26 mouse cellular contexts compared by ENCODE assay signal in the genomic region with DNA sequence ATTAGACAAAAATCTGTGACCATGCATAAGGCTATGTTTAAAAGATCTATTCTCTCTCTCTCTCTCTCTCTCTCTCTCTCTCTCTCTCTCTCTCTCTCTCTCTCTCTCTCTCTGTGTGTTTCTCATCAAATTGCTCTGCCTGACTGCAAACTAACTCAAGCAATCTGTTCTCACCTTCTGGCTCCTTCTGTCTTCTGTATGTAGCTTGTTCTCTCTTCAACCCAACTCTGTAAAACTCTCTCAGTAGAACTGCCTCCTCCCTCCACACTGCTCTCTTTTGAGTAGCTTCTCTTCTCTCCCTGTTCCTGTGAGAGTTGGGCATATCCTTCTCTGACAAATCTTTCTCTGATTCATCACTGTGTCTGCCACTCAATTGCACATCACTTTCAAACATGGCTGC. TPM values are rescaled to one million over a fixed set of nuclear protein-coding genes. Genes with fewer than 3 reads are reported as not detected.
DNase-seq lines count a peak whose midpoint lies in the region; ATAC-seq and TF ChIP-seq lines count a peak whose summit lies in the region.
"Had no signal": no experiment of that assay in that cellular context is flagged by ENCODE, and none has a peak within 500 bp of the region (broad histone marks: within the 10 kb centered on the region; RNA-seq: fewer than 3 reads in every experiment).

No protein-coding gene starts in this region.

- ATAC-seq in forebrain, postnatal 0 days = peak; percentile 82
- ATAC-seq in forebrain, embryonic 12.5 days (ENCODE audit: low FRiP score) = no peak
- ATAC-seq: CD4-positive, CD25-positive, alpha-beta regulatory T cell, adult 4 months; forebrain, embryonic 13.5 days; hindbrain, postnatal 0 days; inflammation-experienced regulatory T-cells, adult 6 months; intestine, embryonic 16.5 days had no signal

- no peak overlapping the region for H3K9ac ChIP-seq in forebrain, postnatal 0 days
- no peak overlapping the region for H3K9ac ChIP-seq in forebrain, embryonic 12.5 days
- H3K9ac ChIP-seq: embryonic facial prominence, embryonic 12.5 days; embryonic facial prominence, embryonic 15.5 days; forebrain, embryonic 13.5 days; heart, embryonic 13.5 days; hindbrain, embryonic 14.5 days had no signal

- H3K9me3 ChIP-seq in forebrain, postnatal 0 days (ENCODE audit: low read length) = no peaks in the 10 kb centered on the region
- H3K9me3 ChIP-seq in forebrain, embryonic 12.5 days = no peaks in the 10 kb centered on the region
- H3K9me3 ChIP-seq: embryonic facial prominence, embryonic 12.5 days; embryonic facial prominence, embryonic 15.5 days; forebrain, embryonic 13.5 days; heart, embryonic 10.5 days; heart, embryonic 13.5 days had no signal

- peaks cover 5% of the 10 kb centered on the region; the same call in 1 of the 2 replicates for H3K4me1 ChIP-seq in forebrain, postnatal 0 days (ENCODE audit: insufficient read depth)
- peaks cover 9% of the 10 kb centered on the region for H3K4me1 ChIP-seq in forebrain, embryonic 12.5 days
- H3K4me1 ChIP-seq: embryonic facial prominence, embryonic 12.5 days; embryonic facial prominence, embryonic 15.5 days had no signal

- TF ChIP-seq CTCF in forebrain, postnatal 0 days (IDR thresholded peaks at IDR 0.05; ENCODE audit: low read depth) = no peak

- H3K4me2 ChIP-seq in forebrain, postnatal 0 days (ENCODE audit: low read depth) = no peak overlapping the region
- H3K4me2 ChIP-seq in forebrain, embryonic 12.5 days = no peak overlapping the region
- H3K4me2 ChIP-seq: embryonic facial prominence, embryonic 12.5 days; embryonic facial prominence, embryonic 15.5 days; forebrain, embryonic 13.5 days; heart, embryonic 13.5 days; hindbrain, embryonic 14.5 days had no signal

- H3K36me3 ChIP-seq in forebrain, postnatal 0 days (ENCODE audit: insufficient read depth) = no peaks in the 10 kb centered on the region
- no peaks in the 10 kb centered on the region for H3K36me3 ChIP-seq in forebrain, embryonic 12.5 days (replicated peaks)
- H3K36me3 ChIP-seq: embryonic facial prominence, embryonic 12.5 days; embryonic facial prominence, embryonic 15.5 days; heart, embryonic 10.5 days; heart, embryonic 13.5 days had no signal

- H3K27ac ChIP-seq in forebrain, postnatal 0 days (ENCODE audit: low read depth, low read length) = no peak overlapping the region
- H3K27ac ChIP-seq in forebrain, embryonic 12.5 days = no peak overlapping the region
- H3K27ac ChIP-seq: embryonic facial prominence, embryonic 12.5 days; embryonic facial prominence, embryonic 15.5 days; forebrain, embryonic 13.5 days; heart, adult 2 months; heart, embryonic 10.5 days; heart, embryonic 13.5 days; hindbrain, embryonic 14.5 days; hindbrain, postnatal 0 days had no signal

- H3K4me3 ChIP-seq in forebrain, postnatal 0 days (ENCODE audit: low read depth, low read length) = no peak overlapping the region
- no peak overlapping the region for H3K4me3 ChIP-seq in forebrain, embryonic 12.5 days (replicated peaks)
- H3K4me3 ChIP-seq: embryonic facial prominence, embryonic 12.5 days; embryonic facial prominence, embryonic 15.5 days; forebrain, embryonic 13.5 days; heart, adult 2 months; heart, embryonic 10.5 days; heart, embryonic 13.5 days had no signal

- DNase-seq in forebrain, postnatal 0 days = peak; percentile 70
- peak; percentile 34 for DNase-seq in layer of hippocampus, adult 9-11 months
- no peak for DNase-seq in layer of hippocampus, postnatal 36 days
- peak; percentile 62 for DNase-seq in telencephalon, adult 2 months (ENCODE audit: low read depth, low spot score)
- DNase-seq in urinary bladder, postnatal 4 days (ENCODE audit: low spot score in 2 of 2) = no peak
- DNase-seq: adrenal gland, adult 2 months; adrenal gland, postnatal 14 days; cerebellum, adult 18-20 months; cerebellum, adult 9-10 months; cerebellum, postnatal 14 days; gastrocnemius, postnatal 10 days; gastrocnemius, postnatal 36 days; heart, adult 2 months; heart, postnatal 14 days; heart, postnatal 4 days had no signal

- H3K27me3 ChIP-seq in forebrain, postnatal 0 days (ENCODE audit: insufficient read depth, low read length) = no peaks in the 10 kb centered on the region
- no peaks in the 10 kb centered on the region for H3K27me3 ChIP-seq in forebrain, embryonic 12.5 days
- H3K27me3 ChIP-seq: embryonic facial prominence, embryonic 12.5 days; embryonic facial prominence, embryonic 15.5 days; forebrain, embryonic 13.5 days; heart, embryonic 13.5 days had no signal

RNA-seq across cellular contexts. Expression of a gene that starts 25.1 kb away (rescaled TPM):
- total RNA-seq in forebrain, postnatal 0 days (2014; rRNA removed) = 45.2 and 59.0 TPM in 2 replicates
- polyA plus RNA-seq in forebrain, postnatal 0 days (2015; fragmentation: Nextera tagmentation; extraction: Ambion mirVana) = 7.1 and 9.5 TPM in 2 replicates
- 18.2 and 18.5 TPM in 2 replicates for polyA plus RNA-seq in forebrain, embryonic 12.5 days (2016; fragmentation: Nextera tagmentation; extraction: Ambion mirVana)
- 100 to 1,000 TPM; 117 to 122 TPM for total RNA-seq in layer of hippocampus, postnatal 36 days (2021)

Comparison
In these comparisons a context has a peak if more than half of its experiments do, and no peak if none do; other contexts are left out.
1. DNase-seq: peak in forebrain, postnatal 0 days (single experiment), layer of hippocampus, adult 9-11 months (single experiment) and telencephalon, adult 2 months (single experiment); none in layer of hippocampus, postnatal 36 days (0 of 2) and urinary bladder, postnatal 4 days (0 of 2).